1 mouse cellular context compared by ENCODE assay signal in the genomic region with DNA sequence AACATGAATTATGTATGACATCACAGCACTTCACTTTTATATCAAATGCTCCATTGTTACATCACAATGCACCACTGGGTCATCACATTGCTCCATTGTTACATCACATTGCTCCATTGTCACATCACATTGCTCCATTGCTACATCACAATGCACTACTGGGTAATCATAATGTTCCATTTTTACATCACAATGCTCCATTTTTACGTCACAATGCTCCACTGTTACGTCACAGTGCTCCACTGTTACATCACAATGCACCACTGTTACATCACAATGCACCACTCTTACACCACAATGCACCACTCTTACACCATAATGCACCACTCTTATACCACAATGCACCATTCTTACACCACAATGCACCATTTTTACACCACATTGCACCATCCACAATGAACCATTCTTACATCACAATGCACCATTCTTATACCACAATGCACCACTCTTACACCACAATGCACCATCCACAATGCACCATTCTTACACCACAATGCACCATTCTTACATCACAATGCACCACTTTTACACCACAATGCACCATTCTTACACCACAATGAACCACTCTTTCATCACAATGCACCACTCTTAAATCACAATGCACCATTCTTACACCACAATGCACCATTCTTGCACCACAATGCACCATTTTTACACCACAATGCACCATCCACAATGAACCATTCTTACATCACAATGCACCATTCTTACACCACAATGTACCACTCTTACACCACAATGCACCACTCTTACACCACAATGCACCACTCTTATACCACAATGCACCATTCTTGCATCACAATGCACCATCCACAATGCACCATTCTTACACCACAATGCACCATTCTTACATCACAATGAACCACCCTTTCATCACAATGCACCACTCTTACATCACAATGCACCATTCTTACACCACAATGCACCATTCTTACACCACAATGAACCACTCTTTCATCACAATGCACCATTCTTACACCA. TPM values are rescaled to one million over a fixed set of nuclear protein-coding genes. Genes with fewer than 3 reads are reported as not detected.
"Had no signal": no experiment of that assay in that cellular context is flagged by ENCODE, and none has a peak within 500 bp of the region (broad histone marks: within the 10 kb centered on the region; RNA-seq: fewer than 3 reads in every experiment).

No protein-coding gene starts in this region.

RNA-seq across cellular contexts. Expression of a gene that starts 48.6 kb away (rescaled TPM):
- total RNA-seq: megakaryocyte-erythroid progenitor cell, adult 5-6 weeks had no signal
